Mouse (Mus musculus) midbrain, embryonic 14.5 days (tissue): Measurements from ENCODE around the gene Ints3. TPM values are rescaled to one million over a fixed set of nuclear protein-coding genes. Genes with fewer than 3 reads are reported as not detected.

Experiments
- ATAC-seq: fragments of 200-750 bp; cut with Nextera tagmentation; 2 replicates; pipeline ENCODE4 v1.8.0; 2017; ENCODE audit warnings: moderate number of reproducible peaks, moderate library complexity; ENCODE audit not compliant: low FRiP score, low TSS enrichment
- DNase-seq: peaks from one replicate; pipeline ENCODE4 v3.0.0-alpha.2; 2015
- H3K27ac ChIP-seq: fragments of 300-500 bp; sonication (generic); replicated peaks from 2 replicates; pipeline ENCODE4 v1.5.1; 2014; ENCODE audit warnings: mild to moderate bottlenecking, low read depth, low read length, moderate library complexity
- H3K27me3 ChIP-seq: fragments of 300-500 bp; sonication (generic); 2 replicates; pipeline ENCODE4 v1.6.1; 2014; ENCODE audit warnings: low read length, control low read depth, mixed read lengths; ENCODE audit not compliant: control insufficient read depth, insufficient read depth
- H3K36me3 ChIP-seq: fragments of 300-500 bp; sonication (generic); 2 replicates; pipeline ENCODE4 v1.6.1; 2014; ENCODE audit warnings: low read length, control low read depth; ENCODE audit not compliant: control insufficient read depth, insufficient read depth
- H3K4me1 ChIP-seq: fragments of 300-500 bp; sonication (generic); 2 replicates; pipeline ENCODE4 v1.6.1; 2014; ENCODE audit warnings: mild to moderate bottlenecking, antibody characterized with exemption, low read length, control low read depth; ENCODE audit not compliant: control insufficient read depth, insufficient read depth
- H3K4me2 ChIP-seq: fragments of 300-500 bp; sonication (generic); 2 replicates; pipeline ENCODE4 v1.6.1; 2014; ENCODE audit warnings: mild to moderate bottlenecking, low read length, moderate library complexity
- H3K4me3 ChIP-seq: fragments of 300-500 bp; sonication (generic); replicated peaks from 2 replicates; pipeline ENCODE4 v1.5.1; 2014; ENCODE audit warnings: low read depth, low read length
- H3K9ac ChIP-seq: fragments of 300-500 bp; sonication (generic); replicated peaks from 2 replicates; pipeline ENCODE4 v1.6.1; 2014; ENCODE audit warnings: mild to moderate bottlenecking, low read length, moderate library complexity
- H3K9me3 ChIP-seq: fragments of 300-500 bp; sonication (generic); 2 replicates; pipeline ENCODE4 v1.6.1; 2016; ENCODE audit warnings: low read length, control low read depth, mixed read lengths; ENCODE audit not compliant: control insufficient read depth
- WGBS: fragments of 180-500 bp; shearing (Covaris S2); extraction: QIAGEN DNeasy Blood & Tissue Kit; methylation state at CpG from one replicate; pipeline ENCODE4 v1.1.7; 2014; 5-methylcytosine and 5-hydroxymethylcytosine counted together
- polyA plus RNA-seq: library from polyadenylated mRNA; unstranded; fragments of >200 nt; fragmentation: Nextera tagmentation; extraction: Ambion mirVana; gene quantifications from 2 replicates; pipeline ENCODE4 v1.2.1, GENCODE M21; 2014

Ints3 gene
- polyA plus RNA-seq, 1 experiment from 2014 or later, result 35.0 TPM

DNA sequence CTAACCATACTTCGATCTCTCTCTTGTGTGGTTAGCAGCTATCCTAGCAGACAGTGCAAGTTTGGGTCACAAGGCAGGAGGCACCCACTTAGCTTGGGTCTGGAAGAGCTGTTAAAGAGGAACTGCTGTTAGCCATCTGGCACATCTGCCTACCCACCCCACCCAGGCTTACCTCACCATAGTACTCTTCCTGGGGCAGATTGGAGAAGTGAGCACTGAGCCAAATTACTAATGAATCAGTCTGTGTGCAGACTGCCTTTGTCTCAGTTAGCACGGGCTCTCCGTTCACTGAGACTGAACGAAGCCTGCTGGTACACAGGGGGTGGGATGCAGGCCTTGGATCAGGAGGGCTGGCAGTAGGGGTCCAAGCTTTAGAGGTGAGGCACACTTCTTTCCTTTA lies 49.7 kb downstream of the Ints3 start:
- H3K9ac ChIP-seq, result no peak overlapping the region
- DNase-seq, result no peak
- ATAC-seq, result no peak
- H3K4me3 ChIP-seq, result no peak overlapping the region
- WGBS, result 88% methylated on average over 4 of the region's 4 CpGs
- peaks cover 17% of the 10 kb centered on the region; the same call in 1 of the 2 replicates for H3K36me3 ChIP-seq
- peaks cover 20% of the 10 kb centered on the region for H3K4me1 ChIP-seq
- no peak overlapping the region for H3K4me2 ChIP-seq
- no peak overlapping the region for H3K27ac ChIP-seq
- no peaks in the 10 kb centered on the region for H3K9me3 ChIP-seq
- no peaks in the 10 kb centered on the region for H3K27me3 ChIP-seq

GRCm38 (mm10) chr3:90381727-90382126 lies 51.7 kb downstream of the Ints3 start:
- Histone ChIP-seq H3K4me3 (no peak overlapping the region), H3K4me1 (peaks cover under 1% of the 10 kb centered on the region; the same call in 1 of the 2 replicates), H3K36me3 (peaks cover 13% of the 10 kb centered on the region; the same call in 1 of the 2 replicates), H3K27ac (no peak overlapping the region), H3K27me3 (no peaks in the 10 kb centered on the region), H3K4me2 (no peak overlapping the region), H3K9ac (no peak overlapping the region), H3K9me3 (no peaks in the 10 kb centered on the region)
- no peak for ATAC-seq
- 75% methylated on average over 11 of the region's 11 CpGs for WGBS
- no peak for DNase-seq

GRCm38 (mm10) chr3:90378496-90378895 lies 54.9 kb downstream of the Ints3 start:
- Histone ChIP-seq H3K4me3 (no peak overlapping the region), H3K36me3 (no peaks in the 10 kb centered on the region), H3K27me3 (no peaks in the 10 kb centered on the region), H3K4me2 (no peak overlapping the region), H3K9me3 (no peaks in the 10 kb centered on the region), H3K9ac (no peak overlapping the region), H3K4me1 (no peaks in the 10 kb centered on the region), H3K27ac (no peak overlapping the region)
- ATAC-seq, result no peak
- DNase-seq, result no peak
- WGBS, result 83% methylated on average over 5 of the region's 5 CpGs

- Histone ChIP-seq H3K27me3 (no peaks in the 10 kb centered on the region), H3K4me3 (no peak overlapping the region), H3K9ac (no peak overlapping the region), H3K9me3 (no peaks in the 10 kb centered on the region), H3K27ac (no peak overlapping the region), H3K4me1 (no peaks in the 10 kb centered on the region), H3K36me3 (no peaks in the 10 kb centered on the region), H3K4me2 (no peak overlapping the region)
- DNase-seq, result no peak
- no peak for ATAC-seq
- 11% methylated on average over 1 of the region's 1 CpGs for WGBS
Measured at GRCm38 (mm10) chr3:90376247-90376585, 57.2 kb downstream of the Ints3 start.

DNA sequence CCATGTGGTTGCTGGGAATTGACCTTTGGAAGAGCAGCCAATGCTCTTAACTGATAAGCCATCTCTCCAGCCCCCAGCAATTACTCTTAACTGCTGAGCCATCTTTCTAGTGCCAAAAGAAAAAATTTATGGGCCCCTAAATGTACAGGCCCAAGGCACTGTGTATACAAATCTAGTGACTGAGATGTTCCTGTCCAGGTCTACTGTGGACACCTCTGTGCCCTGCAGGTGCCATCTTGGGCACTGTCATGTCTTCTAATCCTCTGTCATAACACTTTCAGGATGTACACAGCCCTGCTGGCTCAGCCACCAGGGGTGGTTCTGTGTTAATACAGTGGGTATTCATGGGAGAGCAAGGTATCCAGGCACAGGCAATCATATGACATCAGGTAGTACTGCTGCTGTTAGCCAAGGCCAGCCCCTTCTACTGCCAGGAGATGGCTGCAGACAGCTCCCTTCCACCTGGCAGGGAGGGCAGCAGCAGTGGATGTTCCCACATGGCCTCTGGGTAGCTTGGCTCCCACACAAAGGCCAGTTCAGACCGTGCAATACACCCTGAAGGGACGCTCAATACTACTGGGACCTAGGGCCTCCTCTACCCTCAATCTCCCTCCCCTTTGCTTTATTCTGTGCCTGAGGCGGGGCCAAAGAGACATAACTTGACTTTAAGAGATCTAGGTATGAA lies 57.7 kb downstream of the Ints3 start:
- Histone ChIP-seq H3K27me3 (no peaks in the 10 kb centered on the region), H3K9me3 (no peaks in the 10 kb centered on the region), H3K27ac (no peak overlapping the region), H3K4me2 (no peak overlapping the region), H3K4me3 (no peak overlapping the region), H3K4me1 (no peaks in the 10 kb centered on the region), H3K36me3 (no peaks in the 10 kb centered on the region), H3K9ac (0 out of 2 replicates have a peak overlapping the region, but pooled peaks have one; percentile 0)
- WGBS, result 7% methylated on average over 3 of the region's 3 CpGs
- no peak for DNase-seq
- no peak for ATAC-seq

DNA sequence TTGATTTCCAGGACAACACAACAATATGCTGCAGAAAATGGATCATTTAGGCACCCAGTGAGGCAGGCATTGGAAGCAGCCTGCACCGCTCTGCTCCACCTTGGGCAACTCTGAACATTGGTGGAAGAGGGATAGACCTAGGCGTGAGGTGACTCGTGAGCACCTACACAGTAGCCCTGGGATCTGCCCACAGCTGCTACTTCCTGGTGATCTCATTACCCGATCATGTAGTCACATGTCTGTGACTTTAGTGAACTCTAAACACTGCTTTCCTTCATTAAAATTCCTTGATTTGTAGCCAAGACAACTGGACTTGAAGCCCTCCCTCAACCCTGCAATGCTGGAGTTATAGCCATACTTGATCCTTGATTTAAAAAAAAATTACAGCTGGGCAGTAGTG lies 59.1 kb downstream of the Ints3 start:
- Histone ChIP-seq H3K9me3 (no peaks in the 10 kb centered on the region), H3K27ac (no peak overlapping the region), H3K4me1 (no peaks in the 10 kb centered on the region), H3K4me3 (no peak overlapping the region), H3K9ac (no peak overlapping the region), H3K27me3 (no peaks in the 10 kb centered on the region), H3K4me2 (no peak overlapping the region), H3K36me3 (no peaks in the 10 kb centered on the region)
- 85% methylated on average over 4 of the region's 4 CpGs for WGBS
- no peak for ATAC-seq
- DNase-seq, result no peak

- Histone ChIP-seq H3K9ac (no peak overlapping the region), H3K27ac (no peak overlapping the region), H3K4me1 (no peaks in the 10 kb centered on the region), H3K9me3 (no peaks in the 10 kb centered on the region), H3K4me2 (no peak overlapping the region), H3K4me3 (no peak overlapping the region), H3K36me3 (no peaks in the 10 kb centered on the region), H3K27me3 (no peaks in the 10 kb centered on the region)
- peak; percentile 48; the same call in 1 of the 2 replicates for ATAC-seq
- 26% methylated on average over 4 of the region's 4 CpGs for WGBS
- peak; percentile 95 for DNase-seq
Measured at GRCm38 (mm10) chr3:90373432-90374028, 59.9 kb downstream of the Ints3 start.

DNA sequence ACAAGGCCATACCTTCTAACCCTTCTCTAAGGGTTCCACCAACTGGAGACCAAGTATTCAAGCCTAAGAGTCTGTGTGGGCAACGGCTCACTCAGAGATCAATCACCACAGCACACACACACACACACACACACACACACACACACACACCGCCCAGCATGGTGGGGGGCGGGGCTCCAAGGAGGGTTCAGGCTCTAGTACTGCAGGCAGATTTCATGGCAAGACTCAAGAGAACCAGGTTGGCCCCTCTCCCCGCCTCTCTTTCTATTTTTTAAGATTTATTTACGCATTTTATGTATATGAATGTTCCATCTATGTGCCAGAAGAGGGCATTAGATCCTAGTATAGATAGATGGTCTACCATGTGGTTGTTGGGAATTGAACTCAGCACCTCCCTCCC lies 60.6 kb downstream of the Ints3 start:
- Histone ChIP-seq H3K36me3 (no peaks in the 10 kb centered on the region), H3K4me1 (no peaks in the 10 kb centered on the region), H3K27ac (no peak overlapping the region), H3K9ac (no peak overlapping the region), H3K4me2 (no peak overlapping the region), H3K9me3 (no peaks in the 10 kb centered on the region), H3K4me3 (no peak overlapping the region), H3K27me3 (no peaks in the 10 kb centered on the region)
- DNase-seq (no peak), ATAC-seq (peak; percentile 49; the same call in 1 of the 2 replicates)
- WGBS, result 62% methylated on average over 5 of the region's 5 CpGs

- Histone ChIP-seq H3K36me3 (no peaks in the 10 kb centered on the region), H3K27me3 (no peaks in the 10 kb centered on the region), H3K4me3 (no peak overlapping the region), H3K4me1 (no peaks in the 10 kb centered on the region), H3K9ac (no peak overlapping the region), H3K27ac (no peak overlapping the region), H3K4me2 (no peak overlapping the region), H3K9me3 (no peaks in the 10 kb centered on the region)
- ATAC-seq (no peak), DNase-seq (no peak)
- 81% methylated on average over 7 of the region's 7 CpGs for WGBS
Measured at GRCm38 (mm10) chr3:90371857-90372256, 61.6 kb downstream of the Ints3 start.
